In the genomic region with DNA sequence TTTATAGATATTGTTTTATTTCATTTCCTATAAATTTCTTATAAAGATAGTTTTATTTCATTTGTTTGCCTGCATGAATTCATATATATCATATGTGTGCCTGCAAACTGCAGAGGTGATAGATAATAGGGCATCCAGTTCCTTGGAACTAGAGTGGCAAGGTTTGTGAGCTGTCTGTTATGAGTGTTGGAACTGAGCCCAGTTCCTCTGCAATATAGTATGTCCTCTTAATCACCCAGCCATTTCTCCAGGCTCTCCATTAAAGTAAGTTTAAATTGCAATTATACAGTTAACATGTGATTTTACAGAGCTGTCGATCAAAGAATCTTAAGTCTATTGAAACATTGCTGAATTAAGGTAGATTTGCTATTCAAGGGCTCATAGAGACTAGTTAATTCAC, we compare ENCODE assay signal across 17 mouse cellular contexts.
DNase-seq lines count a peak whose midpoint lies in the region; ATAC-seq and TF ChIP-seq lines count a peak whose summit lies in the region.
"Had no signal": no experiment of that assay in that cellular context is flagged by ENCODE, and none has a peak within 500 bp of the region (broad histone marks: within the 10 kb centered on the region; RNA-seq: fewer than 3 reads in every experiment).

No protein-coding gene starts in this region.

- H3K27ac ChIP-seq in forebrain, embryonic 12.5 days = no peak overlapping the region
- H3K27ac ChIP-seq in forebrain, embryonic 10.5 days = no peak overlapping the region
- H3K27ac ChIP-seq in midbrain, postnatal 0 days (ENCODE audit: low read depth, low read length) = no peak overlapping the region
- no peak overlapping the region for H3K27ac ChIP-seq in midbrain, embryonic 16.5 days (ENCODE audit: low read length)
- no peak overlapping the region for H3K27ac ChIP-seq in forebrain, embryonic 15.5 days (replicated peaks)
- H3K27ac ChIP-seq: embryonic facial prominence, embryonic 13.5 days; hindbrain, embryonic 10.5 days; hindbrain, embryonic 15.5 days had no signal

- H3K9me3 ChIP-seq in forebrain, embryonic 12.5 days = no peaks in the 10 kb centered on the region
- no peaks in the 10 kb centered on the region for H3K9me3 ChIP-seq in forebrain, embryonic 10.5 days
- no peaks in the 10 kb centered on the region for H3K9me3 ChIP-seq in midbrain, postnatal 0 days (ENCODE audit: low read length)
- no peaks in the 10 kb centered on the region for H3K9me3 ChIP-seq in midbrain, embryonic 16.5 days (replicated peaks; ENCODE audit: control insufficient read depth, low read length, poor library complexity, severe bottlenecking)
- H3K9me3 ChIP-seq in forebrain, embryonic 15.5 days = no peaks in the 10 kb centered on the region
- H3K9me3 ChIP-seq: embryonic facial prominence, embryonic 13.5 days; heart, embryonic 12.5 days; hindbrain, embryonic 10.5 days; hindbrain, embryonic 15.5 days had no signal

- DNase-seq in forebrain, embryonic 10.5 days (ENCODE audit: extremely low spot score, low spot score) = no peak
- DNase-seq in midbrain, postnatal 0 days (ENCODE audit: low spot score) = peak; percentile 33
- DNase-seq in urinary bladder, postnatal 36 days (ENCODE audit: low spot score in 2 of 2) = no peak
- DNase-seq: adrenal gland, adult 2 months; adrenal gland, postnatal 25 days; cerebellum, adult 8-10 months; cerebellum, postnatal 25 days; gastrocnemius, postnatal 14 days had no signal

- no peak overlapping the region for H3K4me3 ChIP-seq in forebrain, embryonic 12.5 days (replicated peaks)
- no peak overlapping the region for H3K4me3 ChIP-seq in forebrain, embryonic 10.5 days
- H3K4me3 ChIP-seq in midbrain, postnatal 0 days (ENCODE audit: low read depth, low read length) = no peak overlapping the region
- H3K4me3 ChIP-seq in midbrain, embryonic 16.5 days (ENCODE audit: low read depth, low read length) = no peak overlapping the region
- H3K4me3 ChIP-seq in forebrain, embryonic 15.5 days = no peak overlapping the region
- H3K4me3 ChIP-seq: embryonic facial prominence, embryonic 13.5 days; heart, embryonic 12.5 days; hindbrain, embryonic 10.5 days; hindbrain, embryonic 15.5 days had no signal

- no peaks in the 10 kb centered on the region for H3K4me1 ChIP-seq in forebrain, embryonic 12.5 days
- no peaks in the 10 kb centered on the region for H3K4me1 ChIP-seq in forebrain, embryonic 10.5 days
- no peaks in the 10 kb centered on the region for H3K4me1 ChIP-seq in midbrain, postnatal 0 days (ENCODE audit: insufficient read depth, low read length)
- no peaks in the 10 kb centered on the region for H3K4me1 ChIP-seq in midbrain, embryonic 16.5 days (ENCODE audit: control insufficient read depth, insufficient read depth, low read length)
- H3K4me1 ChIP-seq in forebrain, embryonic 15.5 days = no peaks in the 10 kb centered on the region
- H3K4me1 ChIP-seq: embryonic facial prominence, embryonic 13.5 days; heart, embryonic 12.5 days; hindbrain, embryonic 10.5 days; hindbrain, embryonic 15.5 days had no signal

- H3K36me3 ChIP-seq in forebrain, embryonic 12.5 days (replicated peaks) = no peaks in the 10 kb centered on the region
- no peaks in the 10 kb centered on the region for H3K36me3 ChIP-seq in forebrain, embryonic 10.5 days (replicated peaks)
- H3K36me3 ChIP-seq in midbrain, postnatal 0 days (ENCODE audit: insufficient read depth, low read length) = no peaks in the 10 kb centered on the region
- no peaks in the 10 kb centered on the region for H3K36me3 ChIP-seq in midbrain, embryonic 16.5 days (ENCODE audit: control insufficient read depth, insufficient read depth, low read length)
- no peaks in the 10 kb centered on the region for H3K36me3 ChIP-seq in forebrain, embryonic 15.5 days
- H3K36me3 ChIP-seq: embryonic facial prominence, embryonic 13.5 days; heart, embryonic 12.5 days; hindbrain, embryonic 10.5 days; hindbrain, embryonic 15.5 days had no signal

- no peak overlapping the region for H3K9ac ChIP-seq in forebrain, embryonic 12.5 days
- no peak overlapping the region for H3K9ac ChIP-seq in midbrain, postnatal 0 days (replicated peaks; ENCODE audit: low read length, poor library complexity, severe bottlenecking)
- H3K9ac ChIP-seq in midbrain, embryonic 16.5 days (ENCODE audit: low read depth, low read length) = no peak overlapping the region
- no peak overlapping the region for H3K9ac ChIP-seq in forebrain, embryonic 15.5 days (replicated peaks)
- H3K9ac ChIP-seq: embryonic facial prominence, embryonic 13.5 days; heart, embryonic 12.5 days; hindbrain, embryonic 15.5 days had no signal

- peak; percentile 58; the same call in 1 of the 2 replicates for ATAC-seq in forebrain, embryonic 12.5 days (ENCODE audit: low FRiP score)
- ATAC-seq in midbrain, postnatal 0 days (ENCODE audit: low FRiP score) = no peak
- ATAC-seq in midbrain, embryonic 16.5 days = no peak
- peak; percentile 43; the same call in 1 of the 2 replicates for ATAC-seq in forebrain, embryonic 15.5 days (replicated peaks)
- ATAC-seq: inflammation-experienced regulatory T-cells, adult 6 months; intestine, postnatal 0 days had no signal

- H3K27me3 ChIP-seq in forebrain, embryonic 12.5 days = no peaks in the 10 kb centered on the region
- H3K27me3 ChIP-seq in forebrain, embryonic 10.5 days (ENCODE audit: poor library complexity, severe bottlenecking) = no peaks in the 10 kb centered on the region
- H3K27me3 ChIP-seq in midbrain, postnatal 0 days (ENCODE audit: insufficient read depth, low read length) = no peaks in the 10 kb centered on the region
- H3K27me3 ChIP-seq in midbrain, embryonic 16.5 days (ENCODE audit: control insufficient read depth, insufficient read depth, low read depth, low read length) = no peaks in the 10 kb centered on the region
- H3K27me3 ChIP-seq in forebrain, embryonic 15.5 days = no peaks in the 10 kb centered on the region
- H3K27me3 ChIP-seq: embryonic facial prominence, embryonic 13.5 days; heart, embryonic 12.5 days; hindbrain, embryonic 15.5 days had no signal

- WGBS in forebrain, embryonic 12.5 days = 60% methylated on average over 1 of the region's 1 CpGs
- 86% methylated on average over 1 of the region's 1 CpGs for WGBS in forebrain, embryonic 10.5 days
- 71% methylated on average over 1 of the region's 1 CpGs for WGBS in midbrain, postnatal 0 days
- 58% methylated on average over 1 of the region's 1 CpGs for WGBS in midbrain, embryonic 16.5 days
- WGBS in forebrain, embryonic 15.5 days = 31% methylated on average over 1 of the region's 1 CpGs

- no peak for TF ChIP-seq CTCF in midbrain, postnatal 0 days (IDR thresholded peaks at IDR 0.05)

- no peak overlapping the region for H3K4me2 ChIP-seq in forebrain, embryonic 12.5 days
- no peak overlapping the region for H3K4me2 ChIP-seq in midbrain, postnatal 0 days (ENCODE audit: low read depth, low read length, poor library complexity, severe bottlenecking)
- no peak overlapping the region for H3K4me2 ChIP-seq in midbrain, embryonic 16.5 days (ENCODE audit: low read length)
- H3K4me2 ChIP-seq in forebrain, embryonic 15.5 days (replicated peaks) = no peak overlapping the region
- H3K4me2 ChIP-seq: embryonic facial prominence, embryonic 13.5 days; heart, embryonic 12.5 days; hindbrain, embryonic 15.5 days had no signal

Comparison
In these comparisons a context has a peak if more than half of its experiments do, and no peak if none do; other contexts are left out.
1. ATAC-seq: peak in forebrain, embryonic 12.5 days (single experiment) and forebrain, embryonic 15.5 days (single experiment); none in midbrain, postnatal 0 days (single experiment) and midbrain, embryonic 16.5 days (single experiment).